Mouse (Mus musculus) cerebellum, adult 2 months (tissue): ENCODE data around the gene Neil3.

ENCODE experiments used
- CTCF ChIP-seq: fragments of 200-500 bp; IDR thresholded peaks from 2 replicates; pipeline ENCODE4 v1.5.1; 2011; ENCODE audit warnings: low read depth, mild to moderate bottlenecking, control low read depth, low read length, moderate library complexity, borderline replicate concordance; ENCODE audit not compliant: insufficient read depth
- POLR2A ChIP-seq: fragments of 200-500 bp; IDR thresholded peaks from 2 replicates; pipeline ENCODE4 v1.6.1; 2011; ENCODE audit warnings: low read length, control low read depth, borderline replicate concordance; ENCODE audit not compliant: insufficient read depth

DNA sequence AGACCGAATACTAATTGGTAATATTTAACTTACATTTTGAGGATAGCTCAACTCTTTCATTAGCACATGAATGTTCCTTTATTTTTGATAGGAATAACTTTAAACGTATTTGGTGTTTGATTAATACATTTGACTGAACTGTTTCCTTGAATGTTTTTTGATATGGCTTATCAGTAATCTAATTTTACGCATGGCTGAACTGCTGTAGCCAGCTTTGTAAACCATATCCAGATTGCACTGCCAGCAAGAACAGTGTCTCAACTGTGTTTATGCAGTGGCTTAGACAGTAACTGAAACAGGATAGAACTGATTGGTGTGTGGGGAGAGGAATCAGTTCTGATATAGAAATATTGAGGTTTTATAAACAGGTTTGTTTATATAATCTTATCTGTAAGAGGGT lies 22.6 kb upstream of the Neil3 start:
- TF ChIP-seq CTCF (no peak), POLR2A (no peak)
